Comparison of ENCODE assay signal across 8 mouse cellular contexts in genomic region chr6:29170952-29171388, GRCm38 (mm10). TPM values are rescaled to one million over a fixed set of nuclear protein-coding genes. Genes with fewer than 3 reads are reported as not detected.
DNase-seq lines count a peak whose midpoint lies in the region; ATAC-seq and TF ChIP-seq lines count a peak whose summit lies in the region.

No protein-coding gene starts in this region.

- peak; percentile 57 for TF ChIP-seq CTCF in E14TG2a.4 (conservative IDR thresholded peaks at IDR 0.05; ENCODE audit: low read length)
- TF ChIP-seq CTCF in liver, postnatal 0 days (IDR thresholded peaks at IDR 0.05; ENCODE audit: low read depth): peak; percentile 84

- peak; percentile 72 for ATAC-seq in cerebellum, adult (ENCODE audit: insufficient number of reproducible peaks, low FRiP score, low TSS enrichment)
- ATAC-seq in forebrain, embryonic 14.5 days: peak; percentile 83
- peak; percentile 82 for ATAC-seq in liver, postnatal 0 days
- ATAC-seq in neural tube, embryonic 14.5 days (ENCODE audit: low read depth): peak; percentile 74

- H3K4me3 ChIP-seq in E14TG2a.4 (replicated peaks; ENCODE audit: low read length): peak overlapping the region; percentile 89
- peak overlapping the region; percentile 50 for H3K4me3 ChIP-seq in forebrain, embryonic 14.5 days (ENCODE audit: low read depth, low read length)
- H3K4me3 ChIP-seq in liver, postnatal 0 days (ENCODE audit: low read depth, low read length): peak overlapping the region; percentile 52
- H3K4me3 ChIP-seq in neural tube, embryonic 14.5 days (ENCODE audit: low read depth, low read length): peak overlapping the region; percentile 49

- H3K4me2 ChIP-seq in forebrain, embryonic 14.5 days (ENCODE audit: low read length): peak overlapping the region; percentile 99
- peak overlapping the region; percentile 81 for H3K4me2 ChIP-seq in liver, postnatal 0 days (ENCODE audit: low read depth, low read length)
- peak overlapping the region; percentile 98 for H3K4me2 ChIP-seq in neural tube, embryonic 14.5 days (ENCODE audit: low read depth, low read length)

- no peaks in the 10 kb centered on the region for H3K9me3 ChIP-seq in E14TG2a.4 (ENCODE audit: low read length)
- no peaks in the 10 kb centered on the region for H3K9me3 ChIP-seq in forebrain, embryonic 14.5 days (replicated peaks; ENCODE audit: control insufficient read depth, low read length)
- no peaks in the 10 kb centered on the region for H3K9me3 ChIP-seq in liver, postnatal 0 days (ENCODE audit: low read length)
- no peaks in the 10 kb centered on the region for H3K9me3 ChIP-seq in neural tube, embryonic 14.5 days (ENCODE audit: control insufficient read depth, low read length)

- H3K27me3 ChIP-seq in E14TG2a.4 (ENCODE audit: insufficient read depth, low read length): peaks cover 84% of the 10 kb centered on the region
- peaks cover 25% of the 10 kb centered on the region for H3K27me3 ChIP-seq in forebrain, embryonic 14.5 days (replicated peaks; ENCODE audit: control insufficient read depth, insufficient read depth, low read length)
- H3K27me3 ChIP-seq in liver, postnatal 0 days (ENCODE audit: insufficient read depth, low read length): peaks cover 82% of the 10 kb centered on the region
- H3K27me3 ChIP-seq in neural tube, embryonic 14.5 days (ENCODE audit: control insufficient read depth, insufficient read depth, low read length): peaks cover 8% of the 10 kb centered on the region; the same call in 1 of the 2 replicates

- peak overlapping the region; percentile 72 for H3K9ac ChIP-seq in forebrain, embryonic 14.5 days (ENCODE audit: low read length)
- peak overlapping the region; percentile 51 for H3K9ac ChIP-seq in liver, postnatal 0 days (replicated peaks)
- H3K9ac ChIP-seq in neural tube, embryonic 14.5 days (replicated peaks; ENCODE audit: low read depth, low read length): peak overlapping the region; percentile 55

- H3K27ac ChIP-seq in forebrain, embryonic 14.5 days (ENCODE audit: low read depth, low read length): no peak overlapping the region
- no peak overlapping the region for H3K27ac ChIP-seq in liver, postnatal 0 days (ENCODE audit: low read depth)
- H3K27ac ChIP-seq in neural tube, embryonic 14.5 days (ENCODE audit: low read depth, low read length): no peak overlapping the region

- DNase-seq in forebrain, embryonic 14.5 days (ENCODE audit: low spot score): peak; percentile 83
- peak; percentile 85 to 88 for DNase-seq in heart, postnatal 14 days
- peak; percentile 88 to 92 for DNase-seq in kidney, postnatal 4 days
- peak; percentile 78 for DNase-seq in liver, postnatal 0 days
- peak; percentile 86 for DNase-seq in testis, postnatal 10 days (ENCODE audit: low spot score)

- H3K36me3 ChIP-seq in E14TG2a.4 (ENCODE audit: insufficient read depth, low read length): no peaks in the 10 kb centered on the region
- H3K36me3 ChIP-seq in forebrain, embryonic 14.5 days (ENCODE audit: control insufficient read depth, insufficient read depth, low read length): no peaks in the 10 kb centered on the region
- no peaks in the 10 kb centered on the region for H3K36me3 ChIP-seq in liver, postnatal 0 days (replicated peaks; ENCODE audit: insufficient read depth, low read length)
- no peaks in the 10 kb centered on the region for H3K36me3 ChIP-seq in neural tube, embryonic 14.5 days (ENCODE audit: control insufficient read depth, insufficient read depth, low read length)

- peaks cover 12% of the 10 kb centered on the region for H3K4me1 ChIP-seq in E14TG2a.4 (replicated peaks; ENCODE audit: low read depth, low read length)
- no peaks in the 10 kb centered on the region; the same call in 1 of the 2 replicates for H3K4me1 ChIP-seq in forebrain, embryonic 14.5 days (ENCODE audit: control insufficient read depth, insufficient read depth, low read length)
- H3K4me1 ChIP-seq in liver, postnatal 0 days (ENCODE audit: insufficient read depth): peaks cover 10% of the 10 kb centered on the region
- H3K4me1 ChIP-seq in neural tube, embryonic 14.5 days (ENCODE audit: control insufficient read depth, insufficient read depth, low read length): peaks cover 13% of the 10 kb centered on the region; the same call in 1 of the 2 replicates

- under 1% methylated on average over 40 of the region's 40 CpGs for WGBS in forebrain, embryonic 14.5 days
- WGBS in liver, postnatal 0 days (ENCODE audit: insufficient replicate concordance): under 1% methylated on average over 32 of the region's 40 CpGs
- under 1% methylated on average over 40 of the region's 40 CpGs for WGBS in neural tube, embryonic 14.5 days

- no peak for TF ChIP-seq EP300 in liver, postnatal 0 days (IDR thresholded peaks at IDR 0.05; ENCODE audit: low read depth)

- intact Hi-C loops in heart, postnatal 14 days (cut with DNase I): loop anchor here (1.0 kb wide), 1 partner anchor 27 kb away; no protein-coding TSS in a partner anchor

RNA-seq across cellular contexts. Expression of gene Rbm28, which starts 6.2 kb away (rescaled TPM):
- 34.3 and 36.6 TPM in 2 replicates for polyA plus RNA-seq in forebrain, embryonic 14.5 days (2014; fragmentation: Nextera tagmentation; extraction: Ambion mirVana)
- 10 to 100 TPM; 19.5 to 21.0 TPM for total RNA-seq in heart, postnatal 14 days (2021)
- polyA plus RNA-seq in liver, postnatal 0 days (2015; fragmentation: Nextera tagmentation; extraction: Ambion mirVana): 6.6 and 8.2 TPM in 2 replicates
- 44.5 and 55.4 TPM in 2 replicates for polyA plus RNA-seq in neural tube, embryonic 14.5 days (2014; fragmentation: Nextera tagmentation; extraction: Ambion mirVana)

RNA-seq across cellular contexts. Expression of gene Prrt4, which starts 8.4 kb away (rescaled TPM):
- 1.9 and 3.8 TPM in 2 replicates for polyA plus RNA-seq in forebrain, embryonic 14.5 days (2014; fragmentation: Nextera tagmentation; extraction: Ambion mirVana)
- 1 to 10 TPM; 4.2 to 4.7 TPM for total RNA-seq in heart, postnatal 14 days (2021)
- polyA plus RNA-seq in liver, postnatal 0 days (2015; fragmentation: Nextera tagmentation; extraction: Ambion mirVana): not detected in 2 replicates
- polyA plus RNA-seq in neural tube, embryonic 14.5 days (2014; fragmentation: Nextera tagmentation; extraction: Ambion mirVana): 8.9 and 14.7 TPM in 2 replicates

RNA-seq across cellular contexts. Expression of gene Impdh1, which starts 45.2 kb away (rescaled TPM):
- polyA plus RNA-seq in forebrain, embryonic 14.5 days (2014; fragmentation: Nextera tagmentation; extraction: Ambion mirVana): 34.5 and 50.2 TPM in 2 replicates
- total RNA-seq in heart, postnatal 14 days (2021): 10 to 100 TPM; 25.2 to 27.0 TPM
- polyA plus RNA-seq in liver, postnatal 0 days (2015; fragmentation: Nextera tagmentation; extraction: Ambion mirVana): 7.3 and 7.7 TPM in 2 replicates
- 77.6 and 83.7 TPM in 2 replicates for polyA plus RNA-seq in neural tube, embryonic 14.5 days (2014; fragmentation: Nextera tagmentation; extraction: Ambion mirVana)
